Mouse (Mus musculus) heart, embryonic 13.5 days (tissue): Measurements from ENCODE around the gene Gm17509. TPM values are rescaled to one million over a fixed set of nuclear protein-coding genes. Genes with fewer than 3 reads are reported as not detected.

ENCODE experiments used
- ATAC-seq: fragments of 200-750 bp; cut with Nextera tagmentation; 2 replicates; pipeline ENCODE4 v1.8.0; 2017; ENCODE audit warnings: moderate TSS enrichment; ENCODE audit not compliant: insufficient number of reproducible peaks, low FRiP score, low TSS enrichment; ENCODE audit errors: extremely low read depth
- H3K27ac ChIP-seq: fragments of 300-500 bp; sonication (generic); replicated peaks from 2 replicates; pipeline ENCODE4 v1.5.1; 2015; ENCODE audit warnings: moderate library complexity, mild to moderate bottlenecking, inconsistent platforms
- H3K27me3 ChIP-seq: fragments of 300-500 bp; sonication (generic); replicated peaks from 2 replicates; pipeline ENCODE4 v1.6.1; 2015; ENCODE audit warnings: mild to moderate bottlenecking, inconsistent platforms
- H3K36me3 ChIP-seq: fragments of 300-500 bp; sonication (generic); 2 replicates; pipeline ENCODE4 v1.6.1; 2015; ENCODE audit warnings: mild to moderate bottlenecking, inconsistent platforms
- H3K4me1 ChIP-seq: fragments of 300-500 bp; sonication (generic); 2 replicates; pipeline ENCODE4 v1.6.1; 2015; ENCODE audit warnings: inconsistent platforms
- H3K4me2 ChIP-seq: fragments of 300-500 bp; sonication (generic); 2 replicates; pipeline ENCODE4 v1.6.1; 2015; ENCODE audit warnings: inconsistent platforms, mild to moderate bottlenecking, moderate library complexity
- H3K4me3 ChIP-seq: fragments of 300-500 bp; sonication (generic); 2 replicates; pipeline ENCODE4 v1.5.1; 2015; ENCODE audit warnings: moderate library complexity, mild to moderate bottlenecking, inconsistent platforms
- H3K9ac ChIP-seq: fragments of 300-500 bp; sonication (generic); 2 replicates; pipeline ENCODE4 v1.6.1; 2015; ENCODE audit warnings: inconsistent platforms, mild to moderate bottlenecking, moderate library complexity
- H3K9me3 ChIP-seq: fragments of 300-500 bp; sonication (generic); 2 replicates; pipeline ENCODE4 v1.6.1; 2016; ENCODE audit warnings: inconsistent platforms
- WGBS: fragments of 180-500 bp; shearing (Covaris S2); methylation state at CpG from one replicate; pipeline ENCODE4 v1.1.7; 2015; ENCODE audit warnings: mixed read lengths; 5-methylcytosine and 5-hydroxymethylcytosine counted together
- polyA plus RNA-seq: library from polyadenylated mRNA; unstranded; fragments of >200 nt; fragmentation: Nextera tagmentation; extraction: Ambion mirVana; gene quantifications from 2 replicates; pipeline ENCODE4 v1.2.1, GENCODE M21; 2015

Gene Gm17509
- polyA plus RNA-seq: 0.07 and 0.10 TPM in 2 replicates

DNA sequence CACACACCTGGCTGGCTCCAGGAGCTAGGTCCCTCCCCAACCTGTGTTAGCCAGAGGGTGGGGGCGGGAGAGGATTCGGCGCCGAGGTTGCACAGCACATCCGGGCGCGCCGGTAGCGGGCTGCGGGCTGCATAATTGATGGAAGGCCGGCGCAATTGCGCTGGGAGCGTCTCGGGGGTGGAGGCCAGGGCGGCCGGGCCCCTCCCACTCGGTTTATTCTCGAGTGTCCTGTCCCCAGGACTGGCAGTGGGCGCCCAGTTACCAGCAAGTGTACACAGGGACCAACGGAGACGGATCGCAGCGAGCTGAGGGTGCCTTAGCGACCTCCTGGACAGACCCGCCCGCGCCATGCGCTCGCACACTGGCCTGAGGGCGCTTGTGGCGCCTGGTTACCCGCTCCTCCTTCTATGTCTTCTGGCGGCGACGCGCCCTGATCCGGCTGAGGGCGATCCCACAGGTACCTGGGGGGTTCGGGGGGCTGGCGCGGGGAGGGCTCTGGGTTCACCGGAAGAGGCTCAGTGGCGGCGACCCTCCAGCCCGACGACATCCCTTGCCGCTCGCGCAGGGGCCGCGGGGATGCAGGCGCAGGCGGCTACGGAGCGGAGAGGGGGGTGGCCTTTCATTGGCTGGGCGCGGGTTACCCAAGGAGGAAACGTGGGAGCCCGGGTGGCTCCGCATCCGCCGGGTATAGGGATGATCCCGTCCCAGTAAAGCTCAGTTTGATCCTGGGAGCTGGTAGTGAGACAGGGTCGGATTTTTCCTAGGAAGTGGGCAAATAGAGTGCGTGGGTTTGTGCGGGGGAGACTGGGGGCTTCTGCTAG lies at the start of gene Gm17509:
Gene Gm17509 (minus strand): TSS at position 575 of the 821 bp plus-strand sequence.
- Histone ChIP-seq H3K27ac (no peak within 1 kb of the TSS), H3K4me3 (peak within 1 kb of the TSS; percentile 82), H3K36me3 (no peaks in the 10 kb centered on the region), H3K27me3 (no peaks in the 10 kb centered on the region; the same call in 1 of the 2 replicates), H3K9me3 (no peaks in the 10 kb centered on the region), H3K9ac (peak within 1 kb of the TSS; percentile 81), H3K4me1 (peaks cover 11% of the 10 kb centered on the region), H3K4me2 (peak within 1 kb of the TSS; percentile 98)
- under 1% methylated on average over 67 of the region's 67 CpGs for WGBS
- ATAC-seq: peak; percentile 49; the same call in 1 of the 2 replicates

- H3K36me3 ChIP-seq: no peaks in the 10 kb centered on the region
- H3K27ac ChIP-seq: no peak overlapping the region
- WGBS: 90% methylated on average over 14 of the region's 14 CpGs
- H3K4me1 ChIP-seq: no peaks in the 10 kb centered on the region
- H3K9me3 ChIP-seq: no peaks in the 10 kb centered on the region
- no peaks in the 10 kb centered on the region for H3K27me3 ChIP-seq
- no peak for ATAC-seq
- no peak overlapping the region for H3K4me2 ChIP-seq
- H3K9ac ChIP-seq: no peak overlapping the region
- H3K4me3 ChIP-seq: no peak overlapping the region
Measured at GRCm38 (mm10) chr13:117267963-117268362, 47.1 kb upstream of the Gm17509 start.

GRCm38 (mm10) chr13:117266156-117266555 lies 45.3 kb upstream of the Gm17509 start:
- Histone ChIP-seq H3K36me3 (no peaks in the 10 kb centered on the region), H3K27ac (no peak overlapping the region), H3K9ac (no peak overlapping the region), H3K4me1 (no peaks in the 10 kb centered on the region), H3K4me2 (no peak overlapping the region), H3K9me3 (no peaks in the 10 kb centered on the region), H3K4me3 (no peak overlapping the region), H3K27me3 (no peaks in the 10 kb centered on the region)
- WGBS: 55% methylated on average over 2 of the region's 2 CpGs
- ATAC-seq: no peak

DNA sequence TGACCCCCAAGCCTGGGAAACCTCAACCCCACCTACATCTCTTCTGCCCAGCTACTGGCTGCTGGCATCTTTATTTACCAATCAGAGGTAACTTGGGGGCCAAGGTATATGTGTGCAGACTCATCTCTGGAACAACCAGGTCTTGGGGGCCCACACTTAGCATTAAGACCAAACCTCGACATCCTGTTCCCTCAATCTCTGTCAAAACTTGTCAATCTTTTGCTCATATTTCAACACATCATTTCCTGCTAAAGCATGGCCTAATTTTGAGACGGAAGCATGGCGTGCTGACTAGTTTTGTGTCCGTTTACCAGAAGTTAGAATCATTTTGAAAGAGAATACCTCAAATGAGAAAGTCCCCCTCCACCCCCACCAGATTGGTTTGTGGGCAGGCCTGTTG lies 39.8 kb upstream of the Gm17509 start:
- Histone ChIP-seq H3K4me1 (0 out of 2 replicates have a peak, but pooled peaks cover 4% of the 10 kb centered on the region), H3K9ac (no peak overlapping the region), H3K9me3 (no peaks in the 10 kb centered on the region), H3K4me3 (no peak overlapping the region), H3K36me3 (no peaks in the 10 kb centered on the region), H3K27me3 (no peaks in the 10 kb centered on the region), H3K27ac (no peak overlapping the region), H3K4me2 (no peak overlapping the region)
- ATAC-seq: no peak
- WGBS: 85% methylated on average over 4 of the region's 4 CpGs

GRCm38 (mm10) chr13:117242621-117243020 lies 21.7 kb upstream of the Gm17509 start:
- no peak overlapping the region for H3K27ac ChIP-seq
- H3K27me3 ChIP-seq: no peaks in the 10 kb centered on the region
- 67% methylated on average over 5 of the region's 5 CpGs for WGBS
- H3K4me2 ChIP-seq: no peak overlapping the region
- no peak overlapping the region for H3K4me3 ChIP-seq
- no peaks in the 10 kb centered on the region for H3K9me3 ChIP-seq
- peaks cover 9% of the 10 kb centered on the region; the same call in 1 of the 2 replicates for H3K4me1 ChIP-seq
- H3K9ac ChIP-seq: no peak overlapping the region
- ATAC-seq: no peak
- H3K36me3 ChIP-seq: no peaks in the 10 kb centered on the region

- H3K36me3 ChIP-seq: no peaks in the 10 kb centered on the region
Measured at GRCm38 (mm10) chr13:117242063-117242462, 21.2 kb upstream of the Gm17509 start.

GRCm38 (mm10) chr13:117237111-117237510 lies 16.2 kb upstream of the Gm17509 start:
- Histone ChIP-seq H3K9ac (no peak overlapping the region), H3K27me3 (no peaks in the 10 kb centered on the region), H3K4me3 (no peak overlapping the region), H3K36me3 (no peaks in the 10 kb centered on the region), H3K27ac (no peak overlapping the region), H3K9me3 (no peaks in the 10 kb centered on the region), H3K4me1 (peaks cover 18% of the 10 kb centered on the region), H3K4me2 (no peak overlapping the region)
- 57% methylated on average over 4 of the region's 4 CpGs for WGBS
- no peak for ATAC-seq

More at GRCm38 (mm10) chr13:117242063-117242462, 21.2 kb upstream of the Gm17509 start:
- H3K27ac ChIP-seq: no peak overlapping the region
- H3K4me3 ChIP-seq: no peak overlapping the region
- no peak overlapping the region for H3K9ac ChIP-seq
- H3K4me2 ChIP-seq: no peak overlapping the region
- no peak for ATAC-seq
- H3K27me3 ChIP-seq: no peaks in the 10 kb centered on the region
- peaks cover 11% of the 10 kb centered on the region for H3K4me1 ChIP-seq
- 84% methylated on average over 3 of the region's 3 CpGs for WGBS
- no peaks in the 10 kb centered on the region for H3K9me3 ChIP-seq

GRCm38 (mm10) chr13:117235530-117236212 lies 14.8 kb upstream of the Gm17509 start:
- Histone ChIP-seq H3K4me3 (no peak overlapping the region), H3K4me2 (peak overlapping the region; percentile 38), H3K36me3 (no peaks in the 10 kb centered on the region), H3K27ac (no peak overlapping the region; the same call in 1 of the 2 replicates), H3K9ac (no peak overlapping the region), H3K27me3 (no peaks in the 10 kb centered on the region), H3K9me3 (no peaks in the 10 kb centered on the region), H3K4me1 (peaks cover 18% of the 10 kb centered on the region)
- WGBS: 37% methylated on average over 11 of the region's 11 CpGs
- no peak for ATAC-seq

DNA sequence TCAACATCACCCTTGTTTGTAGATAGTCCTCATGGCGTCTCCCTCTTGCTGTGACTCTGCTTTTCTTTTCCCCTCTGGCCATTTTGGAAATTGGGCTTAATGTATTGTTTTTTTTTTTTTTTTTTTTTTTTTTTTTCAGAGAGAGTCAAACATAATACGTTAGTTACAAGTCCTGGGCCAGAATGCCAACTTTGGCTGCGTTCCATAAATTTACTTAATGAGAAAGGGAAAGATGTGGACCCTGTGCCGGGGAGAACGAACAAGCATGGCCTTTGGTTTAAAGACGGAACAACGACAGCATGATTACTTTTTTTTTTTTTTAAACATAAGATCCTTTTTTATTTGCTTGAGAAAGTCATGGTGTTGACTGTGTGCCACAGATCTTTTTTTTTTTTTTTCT lies 13.6 kb upstream of the Gm17509 start:
- no peak for ATAC-seq

GRCm38 (mm10) chr13:117233808-117234207 lies 12.9 kb upstream of the Gm17509 start:
- no peaks in the 10 kb centered on the region for H3K27me3 ChIP-seq
- H3K36me3 ChIP-seq: no peaks in the 10 kb centered on the region
- no peak overlapping the region for H3K9ac ChIP-seq
- H3K27ac ChIP-seq: no peak overlapping the region
- H3K9me3 ChIP-seq: no peaks in the 10 kb centered on the region
- ATAC-seq: no peak
- WGBS: 89% methylated on average over 8 of the region's 8 CpGs
- no peak overlapping the region for H3K4me2 ChIP-seq
- peaks cover 18% of the 10 kb centered on the region for H3K4me1 ChIP-seq
- no peak overlapping the region for H3K4me3 ChIP-seq

More for the DNA sequence above, 13.6 kb upstream of the Gm17509 start:
- 78% methylated on average over 7 of the region's 7 CpGs for WGBS
- Histone ChIP-seq H3K9ac (no peak overlapping the region), H3K27ac (no peak overlapping the region), H3K36me3 (no peaks in the 10 kb centered on the region), H3K27me3 (no peaks in the 10 kb centered on the region), H3K9me3 (no peaks in the 10 kb centered on the region), H3K4me1 (peaks cover 18% of the 10 kb centered on the region), H3K4me2 (no peak overlapping the region), H3K4me3 (no peak overlapping the region)

DNA sequence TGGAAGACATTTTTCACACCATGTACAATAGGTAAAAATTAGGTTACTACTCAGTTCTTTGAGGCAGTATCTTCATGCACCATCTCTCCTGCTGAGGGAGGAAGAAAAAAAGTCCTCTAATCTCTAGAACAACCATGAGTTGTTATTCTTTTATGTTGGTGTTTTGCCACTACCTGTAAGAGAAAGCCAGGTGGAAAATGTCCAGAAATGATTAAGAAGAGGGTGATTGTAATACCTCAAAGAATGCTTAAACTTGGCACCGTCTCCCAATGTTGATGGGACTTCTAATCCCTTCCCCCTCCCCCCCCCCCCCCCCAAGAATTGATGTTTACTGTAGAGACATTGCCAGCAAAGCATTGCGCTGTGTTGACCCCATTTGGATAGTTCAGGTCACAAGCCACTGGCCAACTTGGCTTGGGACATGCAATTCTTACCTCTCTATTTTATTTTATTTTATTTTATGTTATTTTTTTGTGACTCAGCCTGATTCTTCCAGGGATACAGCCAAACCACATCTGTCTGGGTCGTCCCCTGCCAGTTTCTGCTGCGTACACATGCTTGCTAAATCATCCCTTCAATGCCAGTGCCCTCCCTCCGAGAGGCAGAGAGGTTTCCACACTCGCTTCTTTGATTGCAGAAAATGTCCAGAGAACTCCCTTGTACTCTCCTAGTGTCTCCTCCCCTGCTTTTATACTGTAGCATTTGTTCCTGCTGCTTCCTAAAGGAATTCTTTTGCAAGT lies 9.7 kb upstream of the Gm17509 start:
- Histone ChIP-seq H3K9me3 (no peaks in the 10 kb centered on the region), H3K4me3 (no peak overlapping the region), H3K9ac (no peak overlapping the region), H3K27me3 (no peaks in the 10 kb centered on the region), H3K27ac (no peak overlapping the region), H3K4me1 (peaks cover 5% of the 10 kb centered on the region), H3K4me2 (no peak overlapping the region), H3K36me3 (no peaks in the 10 kb centered on the region)
- WGBS: 82% methylated on average over 6 of the region's 6 CpGs
- ATAC-seq: no peak
